Mouse (Mus musculus): ENCODE results near the gene Hnrnpul2. TPM values are rescaled to one million over a fixed set of nuclear protein-coding genes. Genes with fewer than 3 reads are reported as not detected.
"Not testable (repeated sequence)": the region's sequence is repeated elsewhere in the genome, so short reads cannot be mapped to it uniquely, and the experiment has no call there.

Gene Hnrnpul2
- total RNA-seq, 2 experiments from 2014 or later = 73.5 to 83.1 TPM

DNA sequence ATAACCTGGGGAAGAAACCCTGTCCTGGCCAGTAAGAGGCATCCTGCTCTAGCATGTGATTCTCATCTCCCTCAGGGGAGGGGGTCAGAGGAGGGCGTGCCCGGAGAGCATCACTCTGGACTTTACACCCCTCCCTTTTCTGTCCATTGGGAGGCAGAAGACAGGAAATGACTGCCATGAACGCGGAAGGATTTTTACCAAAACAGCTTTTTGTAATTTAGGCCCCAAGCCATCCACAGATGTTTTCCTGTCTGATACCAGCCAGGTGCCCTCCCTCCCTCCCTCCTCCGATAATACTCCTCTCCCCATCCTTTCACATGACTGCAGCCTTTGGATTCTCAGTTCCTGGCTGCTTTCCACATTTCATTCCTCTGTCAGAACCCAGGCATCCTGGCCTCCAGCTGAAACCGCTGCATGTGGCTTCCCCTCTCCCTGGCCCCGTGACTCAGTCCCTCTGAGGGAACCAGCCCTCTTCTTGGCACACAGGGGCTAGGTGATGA, 30.6 kb downstream of the Hnrnpul2 start, which contains the start of gene Lrrn4cl:
TSS of gene Lrrn4cl (plus strand) at position 367 of the 500 bp plus-strand sequence.
- DNase-seq (ENCODE audit: low spot score in 2 of 2) = no peak

DNA sequence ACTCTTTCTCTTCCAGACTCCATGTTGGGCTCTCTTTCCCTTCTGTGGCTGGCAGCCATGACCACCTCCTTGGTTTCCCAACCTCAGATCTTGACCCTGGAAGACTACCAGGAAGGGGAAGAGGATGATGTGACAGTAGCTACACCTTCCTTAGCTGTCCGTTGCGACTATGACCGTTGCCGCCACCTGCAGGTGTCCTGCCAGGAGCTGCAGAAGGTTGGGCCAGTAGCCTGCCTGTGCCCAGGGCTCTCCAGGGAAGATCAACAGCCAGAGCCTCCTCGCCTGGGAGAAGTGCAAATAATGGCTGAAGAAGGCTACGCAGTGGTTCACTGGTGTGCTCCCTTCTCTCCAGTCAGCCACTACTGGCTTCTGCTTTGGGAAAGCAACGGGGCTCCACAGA, 31.8 kb downstream of the Hnrnpul2 start:
- no peak for DNase-seq (ENCODE audit: low spot score in 2 of 2)

DNA sequence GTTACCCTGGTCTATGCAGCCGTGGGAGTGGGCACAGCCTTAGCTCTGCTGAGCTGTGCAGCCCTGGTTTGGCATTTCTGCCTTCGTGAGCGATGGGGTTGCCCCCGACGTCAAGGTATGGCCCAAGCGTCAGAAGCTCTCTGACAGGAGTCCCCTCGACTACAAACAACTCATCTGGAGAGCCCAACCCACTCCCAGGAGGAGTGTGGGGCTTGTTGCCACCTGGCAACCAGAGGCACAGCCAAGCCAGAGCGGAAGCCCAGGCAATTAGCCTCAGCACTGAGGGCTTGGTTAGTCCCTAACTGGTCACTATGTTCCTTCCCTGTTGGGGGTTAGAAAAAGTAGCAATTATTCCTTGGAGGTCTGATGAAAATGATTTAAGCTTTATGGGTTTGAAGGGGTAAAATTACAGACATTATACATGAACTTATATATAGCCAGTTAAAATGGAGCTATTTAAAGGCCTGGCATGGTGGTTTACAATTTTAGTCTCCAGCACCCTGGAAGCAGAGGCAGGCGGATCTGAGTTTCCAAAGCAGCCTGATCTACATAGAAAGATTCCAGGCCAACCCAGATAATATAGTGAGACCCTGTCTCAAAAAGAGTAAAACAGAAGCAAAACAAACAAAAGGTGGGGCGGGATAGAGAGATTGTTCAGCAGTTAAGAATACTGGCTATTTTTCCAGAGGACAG, 32.6 kb downstream of the Hnrnpul2 start:
- DNase-seq (ENCODE audit: low spot score in 2 of 2) = no peak

DNA sequence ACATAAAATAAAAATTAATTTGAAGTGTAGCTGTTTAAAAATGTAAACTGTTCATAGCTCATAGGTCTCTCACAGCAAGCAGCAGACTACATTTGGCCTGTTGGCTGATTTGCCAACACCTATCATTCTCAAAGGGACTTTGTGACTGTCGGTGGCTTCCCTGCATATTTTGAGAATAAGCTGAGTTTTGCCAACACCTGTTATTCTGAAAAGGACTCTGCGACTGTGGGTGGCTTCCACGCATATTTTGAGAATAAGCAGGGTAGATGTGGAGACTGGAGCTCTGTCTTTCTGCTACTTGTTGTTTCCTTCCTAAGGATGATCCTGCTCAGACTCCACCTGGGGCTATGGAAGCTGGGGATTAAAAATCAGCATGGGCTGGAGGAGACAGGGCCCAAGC, 33.3 kb downstream of the Hnrnpul2 start:
- no peak for DNase-seq (ENCODE audit: low spot score in 2 of 2)

DNA sequence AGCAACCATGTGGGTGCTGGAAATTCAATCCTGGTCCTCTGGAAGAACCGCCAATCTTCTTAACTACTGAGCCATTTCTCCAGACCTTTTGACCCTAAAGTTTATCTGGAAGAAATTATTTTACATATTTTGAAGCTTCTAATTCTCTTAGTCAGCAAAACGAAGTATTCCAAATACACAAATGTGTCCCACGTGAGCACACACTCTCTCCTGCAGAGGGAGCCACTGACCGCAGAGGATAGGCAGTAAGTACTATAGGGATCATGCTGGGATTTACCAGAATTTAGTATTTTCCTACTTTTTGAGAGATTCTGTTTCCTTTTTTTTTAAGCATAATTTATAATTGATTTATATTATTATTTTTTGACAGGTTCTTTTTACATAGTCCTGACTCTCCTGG, 37.9 kb downstream of the Hnrnpul2 start:
- DNase-seq (ENCODE audit: low spot score in 2 of 2) = no peak

DNA sequence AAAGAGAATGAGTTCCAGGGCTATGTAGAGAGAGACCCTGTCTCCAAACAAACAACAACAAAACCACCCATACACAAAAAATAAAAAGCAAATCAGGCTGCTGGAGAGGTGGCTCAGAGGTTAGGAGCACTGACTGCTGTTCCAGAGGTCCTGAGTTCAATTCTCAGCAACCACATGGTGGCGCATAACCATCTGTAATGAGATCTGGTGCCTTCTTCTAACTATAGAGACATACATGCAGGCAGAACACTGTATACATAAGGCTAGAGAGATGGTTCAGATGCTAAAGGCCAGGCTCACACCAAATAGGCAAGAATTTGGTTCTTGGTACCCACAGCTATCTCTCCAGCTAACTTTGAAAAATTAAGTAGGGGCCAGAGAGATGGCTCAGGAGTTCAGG, 39.2 kb downstream of the Hnrnpul2 start:
- no peak for DNase-seq (ENCODE audit: low spot score in 2 of 2)

DNA sequence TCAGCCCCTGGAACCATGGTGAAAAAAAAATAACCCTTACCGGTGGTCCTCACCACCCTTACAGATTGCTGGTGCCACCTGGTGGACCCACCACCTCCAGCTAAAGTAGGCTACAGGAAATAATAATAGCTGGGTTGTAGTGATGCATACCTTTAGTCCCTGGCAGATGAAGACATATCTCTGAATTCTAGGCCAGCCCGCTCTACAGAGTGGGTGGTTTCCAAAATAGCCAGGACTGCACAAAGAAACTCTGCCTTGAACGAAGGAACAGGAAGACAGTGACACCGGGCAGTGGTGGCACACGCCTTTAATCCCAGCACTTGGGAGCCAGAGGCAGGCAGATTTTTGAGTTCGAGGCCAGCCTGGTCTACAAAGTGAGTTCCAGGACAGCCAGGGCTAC, 44.5 kb downstream of the Hnrnpul2 start:
- DNase-seq (ENCODE audit: low spot score in 2 of 2) = no peak

DNA sequence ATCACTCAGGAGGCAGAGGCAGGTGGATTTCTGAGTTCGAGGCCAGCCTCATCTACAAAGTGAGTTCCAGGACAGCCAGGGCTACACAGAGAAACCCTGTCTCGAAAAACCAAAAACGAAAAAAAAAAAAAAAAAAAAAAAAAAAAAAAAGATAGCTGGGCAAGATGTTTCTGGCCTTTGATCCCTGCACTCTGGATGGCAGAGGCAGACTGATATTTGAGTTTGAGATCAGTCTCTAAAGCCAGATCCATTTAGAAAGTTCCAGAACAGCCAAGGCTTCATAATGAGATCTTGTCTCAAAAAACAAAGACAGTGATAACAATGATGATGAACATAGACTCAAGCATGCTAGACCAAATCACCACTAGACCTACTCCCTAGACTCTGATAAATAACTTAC, 50.6 kb downstream of the Hnrnpul2 start:
- not testable (repeated sequence) for DNase-seq (ENCODE audit: low spot score in 2 of 2)

DNA sequence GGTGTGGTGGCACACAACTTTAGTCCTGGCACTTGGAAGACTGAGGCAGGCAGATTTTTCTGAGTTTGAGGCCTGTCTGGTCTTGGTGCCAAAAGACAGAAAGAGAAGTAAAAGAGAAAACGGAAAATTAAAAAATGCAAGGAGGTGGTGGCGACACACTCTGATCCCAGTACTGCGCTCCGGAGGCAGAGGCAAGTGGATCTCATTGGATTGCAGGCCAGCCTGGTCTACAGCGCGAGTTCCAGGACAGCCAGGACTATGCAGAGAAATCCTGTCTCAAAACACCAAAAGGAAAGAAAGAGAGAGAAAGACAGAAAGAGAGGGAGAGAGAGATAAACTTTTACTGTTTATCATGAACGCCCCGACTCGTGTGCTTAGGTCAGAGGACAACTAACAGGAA, 51.0 kb downstream of the Hnrnpul2 start:
- no peak for DNase-seq (ENCODE audit: low spot score in 2 of 2)

DNA sequence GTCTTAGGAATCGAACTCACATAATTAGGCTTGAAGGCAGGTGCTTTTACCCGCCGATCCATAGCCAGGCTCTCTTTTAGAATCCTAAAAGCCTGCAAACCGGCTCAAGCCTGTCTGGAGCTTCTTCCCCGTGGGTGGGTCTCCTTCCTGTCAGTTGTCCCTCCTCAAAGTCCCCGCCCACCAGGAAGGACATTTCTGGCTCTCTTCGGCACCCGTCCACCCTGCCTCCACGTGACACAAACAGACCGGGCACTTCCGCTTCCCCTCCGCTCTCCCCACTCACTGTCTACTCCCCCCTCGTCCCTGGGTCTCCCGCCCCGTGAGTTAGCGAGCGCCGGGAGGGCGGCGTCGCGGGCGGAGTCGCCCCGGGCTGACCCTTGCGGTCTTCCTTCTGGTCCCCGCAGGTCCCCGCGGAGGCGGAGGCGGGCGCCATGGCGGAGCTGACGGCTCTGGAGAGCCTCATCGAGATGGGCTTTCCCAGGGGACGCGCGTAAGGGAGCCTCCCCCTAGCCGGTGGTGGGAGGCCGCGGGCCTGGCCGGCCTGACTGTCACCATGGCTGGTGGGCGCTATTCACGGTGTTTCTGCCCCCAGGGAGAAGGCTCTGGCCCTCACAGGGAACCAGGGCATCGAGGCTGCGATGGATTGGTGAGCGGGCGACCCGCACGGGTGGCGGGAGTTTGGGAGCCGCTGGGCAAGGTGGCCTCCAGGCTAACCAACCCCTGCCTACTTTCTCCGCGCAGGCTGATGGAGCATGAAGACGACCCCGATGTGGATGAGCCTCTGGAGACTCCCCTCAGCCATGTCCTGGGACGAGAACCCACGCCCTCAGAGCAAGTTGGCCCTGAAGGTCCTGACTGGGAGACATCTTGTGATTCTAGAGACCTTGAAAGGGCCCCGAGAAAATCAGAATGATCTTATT, 51.7 kb downstream of the Hnrnpul2 start, which contains the start of gene Ubxn1:
TSS of gene Ubxn1 (plus strand) at position 230 of the 920 bp plus-strand sequence.
- DNase-seq (ENCODE audit: low spot score in 2 of 2) = peak; percentile 80 to 97

DNA sequence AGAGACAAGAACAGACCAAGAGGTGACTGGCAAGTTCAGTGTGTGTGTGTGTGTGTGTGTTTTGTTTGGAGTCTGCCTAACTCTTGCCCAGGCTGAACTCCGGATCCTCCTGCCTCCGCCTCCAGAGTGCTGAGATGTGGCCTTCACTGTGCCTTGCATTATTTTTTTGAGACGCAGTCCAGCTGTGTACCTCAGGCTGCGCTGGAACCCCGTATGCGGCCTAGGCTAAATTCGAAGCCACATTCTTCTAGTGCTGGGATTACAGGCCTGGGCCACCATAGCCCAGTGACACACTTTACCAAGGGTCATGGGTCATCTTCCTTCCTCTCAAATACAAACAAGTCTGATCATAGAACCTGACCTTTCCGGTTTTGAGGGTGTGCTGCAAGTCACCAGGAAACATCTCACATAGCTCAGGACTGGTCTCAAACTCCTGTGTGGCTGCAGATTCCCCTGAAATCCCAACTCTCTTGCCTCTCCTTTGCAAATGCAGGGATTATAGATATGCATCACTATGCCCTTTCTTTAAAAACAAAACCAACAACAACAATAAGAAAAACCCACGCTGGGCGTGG, 52.5 kb downstream of the Hnrnpul2 start:
- no peak for DNase-seq (ENCODE audit: low spot score in 2 of 2)

DNA sequence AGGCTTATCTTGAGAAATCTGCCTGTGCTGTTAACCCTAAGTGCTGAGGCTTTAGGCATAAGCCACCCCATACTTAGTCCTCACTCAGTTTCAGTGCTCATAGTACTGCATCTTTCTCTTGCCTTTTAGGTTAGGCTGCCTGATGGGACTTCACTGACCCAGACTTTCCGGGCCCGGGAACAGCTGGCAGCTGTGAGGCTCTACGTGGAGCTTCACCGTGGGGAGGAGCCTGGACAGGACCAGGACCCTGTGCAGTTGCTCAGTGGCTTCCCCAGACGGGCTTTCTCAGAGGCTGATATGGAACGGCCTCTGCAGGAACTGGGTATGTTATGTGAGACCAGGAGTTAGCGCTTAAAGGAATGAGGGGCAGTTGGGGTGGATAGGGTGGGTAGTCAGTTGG, 55.2 kb downstream of the Hnrnpul2 start:
- no peak for DNase-seq (ENCODE audit: low spot score in 2 of 2)

DNA sequence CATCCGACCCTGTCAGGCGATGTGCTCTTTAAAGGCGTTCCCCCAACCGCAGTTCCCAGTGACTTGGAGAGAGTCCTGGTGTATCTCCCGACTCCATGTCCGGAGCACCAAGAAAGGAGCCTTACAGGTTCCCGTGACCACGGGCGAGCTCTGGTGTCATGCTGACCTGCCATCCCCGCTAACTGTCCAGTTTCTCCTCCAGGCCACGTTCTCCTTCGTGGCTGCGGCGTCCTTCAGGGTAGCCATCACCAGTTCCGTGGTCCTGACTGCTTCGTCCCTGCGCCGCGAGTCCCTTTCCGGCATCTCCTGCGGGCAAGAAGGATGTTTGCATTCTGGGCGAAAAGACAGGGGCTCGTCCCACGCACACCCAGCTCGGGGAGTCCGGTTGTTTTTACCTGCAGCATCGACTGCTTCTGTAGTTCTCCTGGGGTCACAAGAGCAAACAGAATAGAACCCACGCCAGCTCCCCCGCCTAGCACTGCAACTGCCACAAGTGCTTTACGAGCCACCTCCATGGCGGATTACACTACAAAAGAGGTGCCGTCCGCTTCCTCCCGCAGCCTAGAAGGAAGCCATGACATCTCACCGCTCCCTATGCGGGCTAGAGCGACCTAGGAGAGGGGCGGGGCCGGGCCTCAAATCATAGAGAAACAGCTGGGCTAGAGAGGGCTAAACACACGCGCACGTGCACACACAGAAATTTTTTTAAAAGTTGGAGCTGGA, 60.7 kb downstream of the Hnrnpul2 start, which contains the start of gene Uqcc3:
TSS of gene Uqcc3 (minus strand) at position 613 of the 723 bp plus-strand sequence.
- peak; percentile 72 to 83 for DNase-seq (ENCODE audit: low spot score in 2 of 2)

DNA sequence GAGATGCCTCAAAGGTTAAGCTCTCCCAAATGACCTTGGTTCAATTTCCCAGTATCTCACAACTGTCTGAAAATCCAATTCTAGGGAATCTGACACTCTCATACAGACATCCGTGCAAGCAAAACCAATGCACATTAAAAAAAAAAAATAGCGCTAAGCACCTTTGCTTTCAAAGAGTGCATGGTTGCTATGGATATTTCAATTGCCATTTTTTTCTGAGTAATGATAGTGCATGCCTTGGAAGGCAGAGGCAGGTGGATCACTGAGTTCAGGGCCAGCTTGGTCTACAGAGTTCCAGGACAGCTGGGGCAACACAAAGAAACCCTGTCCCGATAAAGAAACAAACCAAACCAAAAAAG, 61.2 kb downstream of the Hnrnpul2 start:
- no peak for DNase-seq (ENCODE audit: low spot score in 2 of 2)

DNA sequence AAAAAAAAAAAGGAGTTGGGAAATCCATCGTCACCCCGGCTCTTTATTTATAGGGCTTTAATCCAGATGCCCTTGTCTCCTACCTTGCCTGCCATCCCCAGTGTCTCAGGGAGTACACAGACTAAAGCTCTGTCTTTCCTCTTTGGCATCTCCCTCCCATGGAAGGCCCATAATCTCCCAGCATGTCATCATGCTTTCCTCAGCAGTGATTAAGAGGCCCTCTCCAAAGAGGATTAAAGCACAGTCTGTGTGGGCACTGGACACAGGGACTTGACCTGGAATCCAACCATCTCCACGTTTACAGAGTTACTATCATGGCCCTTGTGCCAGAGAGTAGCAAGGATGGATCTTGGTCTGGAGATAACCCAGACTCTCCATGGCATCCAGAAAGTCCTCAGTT, 63.8 kb downstream of the Hnrnpul2 start, which contains the start of the genes Lbhd1 and Gm49403:
TSS of gene Lbhd1 (plus strand) at position 117 of the 400 bp plus-strand sequence.
TSS of gene Gm49403 (plus strand) at position 315 of the 400 bp plus-strand sequence.
- no peak for DNase-seq (ENCODE audit: low spot score in 2 of 2)

Other genes with a start within 250 kb of the Hnrnpul2 start
- gene Slc22a8, start 228.8 kb upstream of the Hnrnpul2 start, total RNA-seq (2021) = 10 to 100 TPM in 1 of 2 experiments, under 1 TPM in 1; 0.87 to 12.2 TPM
- gene Slc22a6, start 202.0 kb upstream of the Hnrnpul2 start, total RNA-seq (2021) = 1 to 10 TPM in 1 of 2 experiments, under 1 TPM in 1; 0.20 to 7.5 TPM
- gene Chrm1, start 156.2 kb upstream of the Hnrnpul2 start, total RNA-seq (2021) = 1 to 10 TPM; 2.7 to 3.0 TPM
- 100 to 1,000 TPM; 161 to 174 TPM for gene Slc3a2, start 96.6 kb upstream of the Hnrnpul2 start, total RNA-seq (2021)
- gene Wdr74, start 84.2 kb upstream of the Hnrnpul2 start, total RNA-seq (2021) = 10 to 100 TPM; 64.2 to 64.3 TPM
- gene 1700092M07Rik, start 79.3 kb upstream of the Hnrnpul2 start, total RNA-seq (2021) = 1 to 10 TPM; 2.3 to 2.5 TPM
- 100 to 1,000 TPM; 118 to 125 TPM for gene Stx5a, start 78.6 kb upstream of the Hnrnpul2 start, total RNA-seq (2021)
- 100 to 1,000 TPM; 124 to 145 TPM for gene Nxf1, start 62.9 kb upstream of the Hnrnpul2 start, total RNA-seq (2021)
- gene Tmem223, start 49.0 kb upstream of the Hnrnpul2 start, total RNA-seq (2021) = 100 to 1,000 TPM; 102 to 103 TPM
- gene Tmem179b, start 45.5 kb upstream of the Hnrnpul2 start, total RNA-seq (2021) = 10 to 100 TPM; 65.4 to 68.6 TPM
- gene Taf6l, start 33.6 kb upstream of the Hnrnpul2 start, total RNA-seq (2021) = 10 to 100 TPM; 18.3 to 18.9 TPM
- gene Polr2g, start 21.4 kb upstream of the Hnrnpul2 start, total RNA-seq (2021) = 100 to 1,000 TPM; 103 TPM
- gene Zbtb3, start 17.5 kb upstream of the Hnrnpul2 start, total RNA-seq (2021) = 1 to 10 TPM; 2.0 to 2.4 TPM
- 10 to 100 TPM; 32.1 to 34.3 TPM for gene Ttc9c, start 677 bp upstream of the Hnrnpul2 start, total RNA-seq (2021)
- not detected for gene AC129217.1, start 9.8 kb downstream of the Hnrnpul2 start, total RNA-seq (2021)
- 100 to 1,000 TPM in 1 of 2 experiments, 10 to 100 TPM in 1; 91.5 to 102 TPM for gene Bscl2, start 17.5 kb downstream of the Hnrnpul2 start, total RNA-seq (2021)
- 10 to 100 TPM; 14.5 to 16.3 TPM for gene Gng3, start 19.2 kb downstream of the Hnrnpul2 start, total RNA-seq (2021)
- gene Lrrn4cl, start 30.8 kb downstream of the Hnrnpul2 start, total RNA-seq (2021) = 1 to 10 TPM; 3.5 to 4.2 TPM
- gene Ubxn1, start 51.5 kb downstream of the Hnrnpul2 start, total RNA-seq (2021) = 100 to 1,000 TPM; 217 to 224 TPM
- 10 to 100 TPM; 56.6 to 59.1 TPM for gene Uqcc3, start 60.9 kb downstream of the Hnrnpul2 start, total RNA-seq (2021)
- 10 to 100 TPM; 11.8 to 12.7 TPM for gene Lbhd1, start 63.7 kb downstream of the Hnrnpul2 start, total RNA-seq (2021)
- gene Gm49403, start 63.9 kb downstream of the Hnrnpul2 start, total RNA-seq (2021) = not detected
- gene 1810009A15Rik, start 68.8 kb downstream of the Hnrnpul2 start, total RNA-seq (2021) = 10 to 100 TPM; 36.7 to 37.7 TPM
- 1 to 10 TPM; 2.8 to 3.3 TPM for gene Gm49416, start 68.9 kb downstream of the Hnrnpul2 start, total RNA-seq (2021)
- gene Ints5, start 73.0 kb downstream of the Hnrnpul2 start, total RNA-seq (2021) = 10 to 100 TPM; 29.6 to 30.9 TPM
- 100 to 1,000 TPM; 183 to 194 TPM for gene Ganab, start 78.1 kb downstream of the Hnrnpul2 start, total RNA-seq (2021)
- gene B3gat3, start 100.4 kb downstream of the Hnrnpul2 start, total RNA-seq (2021) = 10 to 100 TPM; 56.2 to 56.8 TPM
- 10 to 100 TPM; 13.3 to 15.3 TPM for gene Rom1, start 109.3 kb downstream of the Hnrnpul2 start, total RNA-seq (2021)
- gene Eml3, start 109.5 kb downstream of the Hnrnpul2 start, total RNA-seq (2021) = 10 to 100 TPM; 65.2 to 72.1 TPM
- gene Mta2, start 121.9 kb downstream of the Hnrnpul2 start, total RNA-seq (2021) = 100 to 1,000 TPM; 141 to 144 TPM
- 10 to 100 TPM; 23.2 to 26.9 TPM for gene Tut1, start 133.8 kb downstream of the Hnrnpul2 start, total RNA-seq (2021)
- 100 to 1,000 TPM; 505 to 508 TPM for gene Eef1g, start 147.0 kb downstream of the Hnrnpul2 start, total RNA-seq (2021)
- gene Ahnak, start 169.3 kb downstream of the Hnrnpul2 start, total RNA-seq (2021) = 100 to 1,000 TPM; 125 to 131 TPM